Mouse (Mus musculus) forebrain, embryonic 11.5 days (tissue): Measurements from ENCODE around the gene Cfap221. TPM values are rescaled to one million over a fixed set of nuclear protein-coding genes. Genes with fewer than 3 reads are reported as not detected.

Experiments
- ATAC-seq: fragments of 200-750 bp; cut with Nextera tagmentation; replicated peaks from 2 replicates; pipeline ENCODE4 v1.8.0; 2017; ENCODE audit warnings: moderate TSS enrichment; ENCODE audit not compliant: low FRiP score
- DNase-seq: peaks from one replicate; pipeline ENCODE4 v3.0.0-alpha.2; 2017; ENCODE audit warnings: low spot score
- H3K27ac ChIP-seq: fragments of 300-500 bp; sonication (generic); 2 replicates; pipeline ENCODE4 v1.5.1; 2014; ENCODE audit warnings: low read depth, low read length
- H3K27me3 ChIP-seq: fragments of 300-500 bp; sonication (generic); 2 replicates; pipeline ENCODE4 v1.6.1; 2014; ENCODE audit warnings: mild to moderate bottlenecking, low read length, mixed read lengths; ENCODE audit not compliant: control insufficient read depth, insufficient read depth
- H3K36me3 ChIP-seq: fragments of 300-500 bp; sonication (generic); 2 replicates; pipeline ENCODE4 v1.6.1; 2014; ENCODE audit warnings: mild to moderate bottlenecking, low read length, moderate library complexity, mixed read lengths; ENCODE audit not compliant: control insufficient read depth, insufficient read depth
- H3K4me1 ChIP-seq: fragments of 300-500 bp; sonication (generic); replicated peaks from 2 replicates; pipeline ENCODE4 v1.6.1; 2014; ENCODE audit warnings: low read length, mixed read lengths; ENCODE audit not compliant: control insufficient read depth, insufficient read depth
- H3K4me2 ChIP-seq: fragments of 300-500 bp; sonication (generic); 2 replicates; pipeline ENCODE4 v1.6.1; 2014; ENCODE audit warnings: low read depth, mild to moderate bottlenecking, low read length, moderate library complexity, mixed read lengths; ENCODE audit not compliant: severe bottlenecking
- H3K4me3 ChIP-seq: fragments of 300-500 bp; sonication (generic); 2 replicates; pipeline ENCODE4 v1.5.1; 2014; ENCODE audit warnings: low read depth, low read length
- H3K9ac ChIP-seq: fragments of 300-500 bp; sonication (generic); 2 replicates; pipeline ENCODE4 v1.6.1; 2014; ENCODE audit warnings: low read length
- H3K9me3 ChIP-seq: fragments of 300-500 bp; sonication (generic); 2 replicates; pipeline ENCODE4 v1.6.1; 2016; ENCODE audit warnings: low read length, mixed read lengths; ENCODE audit not compliant: control insufficient read depth
- WGBS: fragments of 180-500 bp; shearing (Covaris S2); extraction: QIAGEN DNeasy Blood & Tissue Kit; methylation state at CpG from one replicate; pipeline ENCODE4 v1.1.7; 2014; 5-methylcytosine and 5-hydroxymethylcytosine counted together
- polyA plus RNA-seq: library from polyadenylated mRNA; unstranded; fragments of >200 nt; fragmentation: Nextera tagmentation; extraction: Ambion mirVana; gene quantifications from 2 replicates; pipeline ENCODE4 v1.2.1, GENCODE M21; 2014

Gene Cfap221
- polyA plus RNA-seq, 1 experiment from 2014 or later, result 0.21 TPM

GRCm38 (mm10) chr1:120032804-120033468 is 35.9 kb upstream of the Cfap221 start:
- 49% methylated on average over 10 of the region's 10 CpGs for WGBS
- Histone ChIP-seq H3K9ac (no peak overlapping the region), H3K4me3 (no peak overlapping the region), H3K9me3 (no peaks in the 10 kb centered on the region), H3K27ac (no peak overlapping the region), H3K4me2 (no peak overlapping the region), H3K27me3 (no peaks in the 10 kb centered on the region), H3K36me3 (no peaks in the 10 kb centered on the region), H3K4me1 (no peaks in the 10 kb centered on the region)
- ATAC-seq (peak; percentile 85), DNase-seq (peak; percentile 85)

- Histone ChIP-seq H3K4me1 (no peaks in the 10 kb centered on the region), H3K9ac (no peak overlapping the region), H3K9me3 (no peaks in the 10 kb centered on the region), H3K36me3 (no peaks in the 10 kb centered on the region), H3K27ac (no peak overlapping the region), H3K4me2 (no peak overlapping the region), H3K27me3 (no peaks in the 10 kb centered on the region), H3K4me3 (no peak overlapping the region)
- no peak for ATAC-seq
- WGBS, result 83% methylated on average over 3 of the region's 3 CpGs
- no peak for DNase-seq
Observed at GRCm38 (mm10) chr1:120030474-120030873, 33.4 kb upstream of the Cfap221 start.

- WGBS, result 82% methylated on average over 4 of the region's 4 CpGs
Observed at GRCm38 (mm10) chr1:120027693-120028092, 30.7 kb upstream of the Cfap221 start.

GRCm38 (mm10) chr1:120025050-120025439 is 28.0 kb upstream of the Cfap221 start:
- H3K27me3 ChIP-seq, result no peaks in the 10 kb centered on the region
- WGBS, result 47% methylated on average over 2 of the region's 2 CpGs
- no peaks in the 10 kb centered on the region for H3K4me1 ChIP-seq
- no peaks in the 10 kb centered on the region for H3K9me3 ChIP-seq
- no peaks in the 10 kb centered on the region for H3K36me3 ChIP-seq
- no peak overlapping the region for H3K4me2 ChIP-seq
- no peak overlapping the region for H3K27ac ChIP-seq
- DNase-seq (no peak), ATAC-seq (no peak)
- no peak overlapping the region for H3K4me3 ChIP-seq
- no peak overlapping the region for H3K9ac ChIP-seq

More at GRCm38 (mm10) chr1:120027693-120028092, 30.7 kb upstream of the Cfap221 start:
- Histone ChIP-seq H3K27ac (no peak overlapping the region), H3K4me3 (no peak overlapping the region), H3K9ac (no peak overlapping the region), H3K9me3 (no peaks in the 10 kb centered on the region), H3K4me1 (no peaks in the 10 kb centered on the region), H3K36me3 (no peaks in the 10 kb centered on the region), H3K4me2 (no peak overlapping the region), H3K27me3 (no peaks in the 10 kb centered on the region)
- DNase-seq (no peak), ATAC-seq (no peak)

GRCm38 (mm10) chr1:120024331-120025049 is 27.5 kb upstream of the Cfap221 start:
- Histone ChIP-seq H3K27me3 (no peaks in the 10 kb centered on the region), H3K4me2 (no peak overlapping the region), H3K4me1 (no peaks in the 10 kb centered on the region), H3K9me3 (no peaks in the 10 kb centered on the region), H3K36me3 (no peaks in the 10 kb centered on the region), H3K27ac (no peak overlapping the region), H3K4me3 (no peak overlapping the region), H3K9ac (no peak overlapping the region)
- no peak for ATAC-seq
- DNase-seq, result no peak
- 70% methylated on average over 10 of the region's 10 CpGs for WGBS

GRCm38 (mm10) chr1:120021951-120022350 is 24.9 kb upstream of the Cfap221 start:
- WGBS, result 90% methylated on average over 17 of the region's 17 CpGs
- Histone ChIP-seq H3K27me3 (no peaks in the 10 kb centered on the region), H3K9ac (no peak overlapping the region), H3K4me3 (no peak overlapping the region), H3K27ac (no peak overlapping the region), H3K4me2 (no peak overlapping the region), H3K36me3 (no peaks in the 10 kb centered on the region), H3K4me1 (no peaks in the 10 kb centered on the region), H3K9me3 (no peaks in the 10 kb centered on the region)
- no peak for DNase-seq
- no peak for ATAC-seq

GRCm38 (mm10) chr1:120020322-120020897 is 23.4 kb upstream of the Cfap221 start:
- no peak overlapping the region for H3K9ac ChIP-seq
- H3K4me3 ChIP-seq, result no peak overlapping the region
- H3K36me3 ChIP-seq, result no peaks in the 10 kb centered on the region
- no peaks in the 10 kb centered on the region for H3K27me3 ChIP-seq
- ATAC-seq (no peak), DNase-seq (no peak)
- H3K27ac ChIP-seq, result no peak overlapping the region
- H3K4me1 ChIP-seq, result no peaks in the 10 kb centered on the region
- 86% methylated on average over 7 of the region's 7 CpGs for WGBS
- no peak overlapping the region for H3K4me2 ChIP-seq
- H3K9me3 ChIP-seq, result no peaks in the 10 kb centered on the region

GRCm38 (mm10) chr1:120019428-120019827 is 22.4 kb upstream of the Cfap221 start:
- H3K9ac ChIP-seq, result no peak overlapping the region
- no peak overlapping the region for H3K4me3 ChIP-seq
- H3K36me3 ChIP-seq, result no peaks in the 10 kb centered on the region
- 94% methylated on average over 12 of the region's 12 CpGs for WGBS
- no peak overlapping the region for H3K27ac ChIP-seq
- H3K4me1 ChIP-seq, result no peaks in the 10 kb centered on the region
- ATAC-seq (no peak), DNase-seq (no peak)
- H3K4me2 ChIP-seq, result no peak overlapping the region
- H3K27me3 ChIP-seq, result no peaks in the 10 kb centered on the region
- H3K9me3 ChIP-seq, result no peaks in the 10 kb centered on the region
